Mouse (Mus musculus) ZHBTc4 (cell line): ENCODE results near the gene Adam23.
A peak's percentile ranks its signal among the peaks of the same experiment; 100 is the strongest.

Source experiments
- DNase-seq: peaks from one replicate; pipeline ENCODE4 v3.0.0-alpha.2; 2011; ENCODE audit warnings: low read depth, low spot score

The Adam23 gene

GRCm38 (mm10) chr1:63478946-63479345 lies 33.3 kb downstream of the Adam23 start:
- no peak for DNase-seq

- peak; percentile 50 for DNase-seq
Observed at GRCm38 (mm10) chr1:63484646-63485045, 39.0 kb downstream of the Adam23 start.

GRCm38 (mm10) chr1:63486646-63487045 lies 41.0 kb downstream of the Adam23 start:
- DNase-seq: no peak

GRCm38 (mm10) chr1:63491001-63491400 lies 45.3 kb downstream of the Adam23 start:
- no peak for DNase-seq

GRCm38 (mm10) chr1:63493325-63493724 lies 47.6 kb downstream of the Adam23 start:
- DNase-seq: no peak

GRCm38 (mm10) chr1:63507386-63507785 lies 61.7 kb downstream of the Adam23 start:
- no peak for DNase-seq

- no peak for DNase-seq
Observed at GRCm38 (mm10) chr1:63508801-63509200, 63.1 kb downstream of the Adam23 start.

GRCm38 (mm10) chr1:63511416-63511815 lies 65.7 kb downstream of the Adam23 start:
- no peak for DNase-seq

GRCm38 (mm10) chr1:63517800-63518199 lies 72.1 kb downstream of the Adam23 start:
- no peak for DNase-seq

GRCm38 (mm10) chr1:63518814-63519213 lies 73.1 kb downstream of the Adam23 start:
- DNase-seq: no peak

GRCm38 (mm10) chr1:63529901-63530300 lies 84.2 kb downstream of the Adam23 start:
- DNase-seq: no peak

GRCm38 (mm10) chr1:63534271-63534827 lies 88.7 kb downstream of the Adam23 start:
- DNase-seq: no peak

GRCm38 (mm10) chr1:63539884-63540613 lies 94.4 kb downstream of the Adam23 start:
- DNase-seq: no peak

GRCm38 (mm10) chr1:63544122-63544521 lies 98.4 kb downstream of the Adam23 start:
- no peak for DNase-seq

- DNase-seq: no peak
Observed at GRCm38 (mm10) chr1:63553039-63553438, 107.3 kb downstream of the Adam23 start.

- DNase-seq: no peak
Observed at GRCm38 (mm10) chr1:63561772-63562520, 116.3 kb downstream of the Adam23 start.

- DNase-seq: no peak
Observed at GRCm38 (mm10) chr1:63563928-63564327, 118.2 kb downstream of the Adam23 start.

- no peak for DNase-seq
Observed at GRCm38 (mm10) chr1:63566501-63566900, 120.8 kb downstream of the Adam23 start.

- DNase-seq: no peak
Observed at GRCm38 (mm10) chr1:63567031-63567430, 121.3 kb downstream of the Adam23 start.

GRCm38 (mm10) chr1:63572229-63572628 lies 126.5 kb downstream of the Adam23 start:
- no peak for DNase-seq

GRCm38 (mm10) chr1:63573432-63573831 lies 127.7 kb downstream of the Adam23 start:
- DNase-seq: no peak

GRCm38 (mm10) chr1:63573864-63574611 lies 128.3 kb downstream of the Adam23 start:
- no peak for DNase-seq
